Mouse (Mus musculus) heart, adult 2 months (tissue): ENCODE measurements around the gene Myo15.

Experiments used
- CTCF ChIP-seq: fragments of 200-600 bp; IDR thresholded peaks from 2 replicates; pipeline ENCODE4 v1.8.1; 2022; ENCODE audit warnings: antibody characterized with exemption, mild to moderate bottlenecking, moderate library complexity
- POLR2A ChIP-seq: fragments of 200-500 bp; IDR thresholded peaks from 2 replicates; pipeline ENCODE4 v1.6.1; 2011; ENCODE audit warnings: mild to moderate bottlenecking, low read depth, low read length, control low read depth; ENCODE audit not compliant: insufficient read depth

GRCm38 (mm10) chr11:60541831-60542230, 72.7 kb downstream of the Myo15 start:
- TF ChIP-seq POLR2A (no peak), CTCF (no peak)
